Mouse (Mus musculus) CH12.LX (cell line): ENCODE data around the gene Sult2a8. TPM values are rescaled to one million over a fixed set of nuclear protein-coding genes. Genes with fewer than 3 reads are reported as not detected.

ENCODE experiments used
- DNase-seq: peaks from one replicate; pipeline ENCODE4 v3.0.0-alpha.2; 2013; ENCODE audit errors: extremely low read depth
- H3K27ac ChIP-seq: 2 replicates; pipeline ENCODE4 v1.5.1; 2012; ENCODE audit warnings: low read depth, mild to moderate bottlenecking, control low read depth, moderate library complexity; ENCODE audit not compliant: insufficient read depth
- H3K27me3 ChIP-seq: replicated peaks from 2 replicates; pipeline ENCODE3; 2012; ENCODE audit warnings: inconsistent platforms
- H3K36me3 ChIP-seq, 2 experiments: replicated peaks in 1 of 2; 2 replicates each; pipeline versions ENCODE3 to v1.6.1; 2012; ENCODE audit warnings: inconsistent platforms in 1 of 2, low read length in 1 of 2, mild to moderate bottlenecking in 1 of 2, mixed read lengths in 1 of 2, moderate library complexity in 1 of 2; ENCODE audit not compliant: control insufficient read depth in 1 of 2, insufficient read depth in 1 of 2
- H3K4me1 ChIP-seq, 2 experiments: 2 replicates each; pipeline ENCODE4 v1.6.1; 2012; ENCODE audit warnings: inconsistent platforms in 1 of 2, moderate library complexity in 1 of 2; ENCODE audit not compliant: insufficient read depth in 2 of 2, control insufficient read depth in 1 of 2
- H3K4me2 ChIP-seq: 2 replicates; pipeline ENCODE4 v1.6.1; 2012; ENCODE audit warnings: low read depth, mild to moderate bottlenecking, control low read depth; ENCODE audit not compliant: poor library complexity, insufficient read depth, severe bottlenecking
- H3K4me3 ChIP-seq, 3 experiments: fragments of 150-350 bp in 1 of 3; sonication (generic) in 1 of 3; replicated peaks in 1 of 3; 2 replicates each; pipeline versions ENCODE3 to v1.5.1; 2011 to 2012; ENCODE audit warnings: low read depth in 2 of 3, low read length in 2 of 3, mild to moderate bottlenecking in 2 of 3, moderate library complexity in 2 of 3, control low read depth in 1 of 3, improper control_type of control experiment in 1 of 3, inconsistent platforms in 1 of 3, mixed read lengths in 1 of 3; ENCODE audit not compliant: poor library complexity in 1 of 3
- H3K79me2 ChIP-seq: replicated peaks from 2 replicates; pipeline ENCODE4 v1.6.1; 2012; ENCODE audit warnings: mild to moderate bottlenecking, moderate library complexity; ENCODE audit not compliant: control insufficient read depth, poor library complexity, insufficient read depth, severe bottlenecking; ENCODE audit errors: extremely low read depth
- H3K9ac ChIP-seq: 2 replicates; pipeline ENCODE4 v1.6.1; 2012; ENCODE audit warnings: low read depth, mild to moderate bottlenecking, control low read depth, moderate library complexity; ENCODE audit not compliant: insufficient read depth
- H3K9me3 ChIP-seq: replicated peaks from 2 replicates; pipeline ENCODE3; 2012; ENCODE audit warnings: low read length, inconsistent platforms, mixed read lengths
- GABPA ChIP-seq: IDR thresholded peaks from 2 replicates; pipeline ENCODE4 v1.6.1; 2012; ENCODE audit warnings: low read depth, low read length, improper control_type of control experiment, inconsistent platforms; ENCODE audit not compliant: insufficient replicate concordance
- IRF4 ChIP-seq: IDR thresholded peaks from 2 replicates; pipeline ENCODE4 v1.6.1; 2014; ENCODE audit warnings: low read depth, mild to moderate bottlenecking, inconsistent platforms, low read length, improper control_type of control experiment
- KAT2A ChIP-seq: IDR thresholded peaks from 2 replicates; pipeline ENCODE4 v1.6.1; 2012; ENCODE audit warnings: low read length, improper control_type of control experiment, inconsistent platforms; ENCODE audit not compliant: insufficient replicate concordance
- POLR2A ChIP-seq: IDR thresholded peaks from 2 replicates; pipeline ENCODE4 v1.6.1; 2011; ENCODE audit warnings: low read depth, mild to moderate bottlenecking, improper control_type of control experiment, low read length
- POLR2AphosphoS2 ChIP-seq: IDR thresholded peaks from 2 replicates; pipeline ENCODE4 v1.6.1; 2011; ENCODE audit warnings: low read depth, low read length, improper control_type of control experiment
- RAD21 ChIP-seq: IDR thresholded peaks from 2 replicates; pipeline ENCODE4 v1.6.1; 2011; ENCODE audit warnings: low read depth, mild to moderate bottlenecking, low read length, improper control_type of control experiment, moderate library complexity
- TBP ChIP-seq: conservative IDR thresholded peaks from 2 replicates; pipeline ENCODE4 v1.6.1; 2011; ENCODE audit warnings: low read depth, low read length, improper control_type of control experiment
- ZMIZ1 ChIP-seq: IDR thresholded peaks from 2 replicates; pipeline ENCODE4 v1.6.1; 2012; ENCODE audit warnings: low read depth, mild to moderate bottlenecking, inconsistent platforms, low read length, improper control_type of control experiment
- dilution Hi-C: fragments of 300-500 bp; cut with MboI; formaldehyde crosslinking; loops from 2 replicates; pipeline ENCODE4 v1.14.3; 2020; ENCODE audit warnings: low sequenced_read_pairs; ENCODE audit not compliant: extremely low pct_unique_long_range_greater_than_20kb, extremely low pct_ligation_motif_present
- in situ Hi-C: fragments of 300-500 bp; cut with MboI; formaldehyde crosslinking; loops from 3 replicates; pipeline ENCODE4 v1.14.3; 2019; ENCODE audit warnings: low sequenced_read_pairs, low pct_ligation_motif_present, low pct_unique_long_range_greater_than_20kb, mixed read lengths
- polyA plus RNA-seq: library from polyadenylated mRNA; unstranded; fragments of >175 nt; gene quantifications from 2 replicates; pipeline ENCODE4 v1.2.1, GENCODE M21; 2012; ENCODE audit warnings: low read depth; ENCODE audit not compliant: insufficient read length
- total RNA-seq, 2 experiments: library from RNA; depleted of rRNA; stranded (reverse); fragments of 300-350 nt in 1 of 2; fragments of >200 nt in 1 of 2; gene quantifications; 2 replicates each; pipeline ENCODE4 v1.2.3; 2012 to 2014

The Sult2a8 gene
- total and polyA plus RNA-seq, 3 experiments: not detected

DNA sequence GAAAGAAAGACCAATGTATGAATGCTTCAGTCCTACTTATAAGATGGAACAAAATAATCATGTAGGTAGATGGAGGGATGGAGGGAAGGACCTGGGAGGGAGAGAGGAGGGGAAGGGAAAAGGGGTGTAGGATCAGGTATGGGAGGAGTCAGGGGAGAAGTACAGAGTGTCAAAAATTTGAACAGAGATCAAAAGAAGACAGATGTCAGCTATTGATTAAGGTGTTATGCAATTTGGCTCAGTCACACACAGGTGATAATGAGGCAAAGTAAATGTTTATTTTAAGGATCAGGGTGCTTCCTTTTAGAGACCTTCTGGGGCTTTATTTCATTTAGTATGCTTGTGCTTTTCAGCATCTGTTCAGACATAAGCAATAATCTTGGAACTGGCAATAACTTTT is 50.1 kb downstream of the Sult2a8 start:
- Histone ChIP-seq H3K9ac (no peak overlapping the region), H3K4me1 (no peaks in the 10 kb centered on the region), H3K27ac (no peak overlapping the region), H3K4me3 (no peak overlapping the region), H3K9me3 (peaks cover 11% of the 10 kb centered on the region), H3K27me3 (no peaks in the 10 kb centered on the region), H3K79me2 (no peaks in the 10 kb centered on the region), H3K4me2 (no peak overlapping the region), H3K36me3 (no peaks in the 10 kb centered on the region)
- no peak for TF ChIP-seq ZMIZ1
- TF ChIP-seq TBP: no peak
- TF ChIP-seq POLR2AphosphoS2: no peak
- no peak for TF ChIP-seq GABPA
- no peak for TF ChIP-seq POLR2A
- no peak for TF ChIP-seq RAD21
- TF ChIP-seq KAT2A: no peak
- TF ChIP-seq IRF4: no peak
- no peak for DNase-seq
- in situ Hi-C loops: no loop called here
- dilution Hi-C loops: no loop called here

Other genes starting within 250 kb of the Sult2a8 start
- not detected in 2 replicates for gene Sult2a6, start 191.9 kb downstream of the Sult2a8 start, total RNA-seq (2012; rRNA removed)
- gene Sult2a6, start 191.9 kb downstream of the Sult2a8 start, total RNA-seq (2014; rRNA removed): not detected in 2 replicates
- gene Sult2a6, start 191.9 kb downstream of the Sult2a8 start, polyA plus RNA-seq: not detected in 2 replicates
- gene Obox8, start 113.2 kb downstream of the Sult2a8 start, total RNA-seq (2012; rRNA removed): not detected in 2 replicates
- not detected in 2 replicates for gene Obox8, start 113.2 kb downstream of the Sult2a8 start, total RNA-seq (2014; rRNA removed)
- gene Obox8, start 113.2 kb downstream of the Sult2a8 start, polyA plus RNA-seq: not detected in 2 replicates
- gene Sult2a7, start 47.5 kb upstream of the Sult2a8 start, total RNA-seq (2012; rRNA removed): not detected in 2 replicates
- not detected in 2 replicates for gene Sult2a7, start 47.5 kb upstream of the Sult2a8 start, total RNA-seq (2014; rRNA removed)
- gene Sult2a7, start 47.5 kb upstream of the Sult2a8 start, polyA plus RNA-seq: not detected in 2 replicates
- gene Vmn1r90, start 116.7 kb upstream of the Sult2a8 start, total RNA-seq (2012; rRNA removed): not detected in 2 replicates
- gene Vmn1r90, start 116.7 kb upstream of the Sult2a8 start, total RNA-seq (2014; rRNA removed): not detected in 2 replicates
- gene Vmn1r90, start 116.7 kb upstream of the Sult2a8 start, polyA plus RNA-seq: not detected in 2 replicates
- not detected in 2 replicates for gene Obox7, start 212.7 kb upstream of the Sult2a8 start, total RNA-seq (2012; rRNA removed)
- gene Obox7, start 212.7 kb upstream of the Sult2a8 start, total RNA-seq (2014; rRNA removed): not detected in 2 replicates
- not detected in 2 replicates for gene Obox7, start 212.7 kb upstream of the Sult2a8 start, polyA plus RNA-seq